Mouse (Mus musculus): ENCODE results near the gene Pcif1. TPM values are rescaled to one million over a fixed set of nuclear protein-coding genes. Genes with fewer than 3 reads are reported as not detected.

The Pcif1 gene
- polyA plus RNA-seq, 1 experiment from 2014 or later = 99.5 TPM

DNA sequence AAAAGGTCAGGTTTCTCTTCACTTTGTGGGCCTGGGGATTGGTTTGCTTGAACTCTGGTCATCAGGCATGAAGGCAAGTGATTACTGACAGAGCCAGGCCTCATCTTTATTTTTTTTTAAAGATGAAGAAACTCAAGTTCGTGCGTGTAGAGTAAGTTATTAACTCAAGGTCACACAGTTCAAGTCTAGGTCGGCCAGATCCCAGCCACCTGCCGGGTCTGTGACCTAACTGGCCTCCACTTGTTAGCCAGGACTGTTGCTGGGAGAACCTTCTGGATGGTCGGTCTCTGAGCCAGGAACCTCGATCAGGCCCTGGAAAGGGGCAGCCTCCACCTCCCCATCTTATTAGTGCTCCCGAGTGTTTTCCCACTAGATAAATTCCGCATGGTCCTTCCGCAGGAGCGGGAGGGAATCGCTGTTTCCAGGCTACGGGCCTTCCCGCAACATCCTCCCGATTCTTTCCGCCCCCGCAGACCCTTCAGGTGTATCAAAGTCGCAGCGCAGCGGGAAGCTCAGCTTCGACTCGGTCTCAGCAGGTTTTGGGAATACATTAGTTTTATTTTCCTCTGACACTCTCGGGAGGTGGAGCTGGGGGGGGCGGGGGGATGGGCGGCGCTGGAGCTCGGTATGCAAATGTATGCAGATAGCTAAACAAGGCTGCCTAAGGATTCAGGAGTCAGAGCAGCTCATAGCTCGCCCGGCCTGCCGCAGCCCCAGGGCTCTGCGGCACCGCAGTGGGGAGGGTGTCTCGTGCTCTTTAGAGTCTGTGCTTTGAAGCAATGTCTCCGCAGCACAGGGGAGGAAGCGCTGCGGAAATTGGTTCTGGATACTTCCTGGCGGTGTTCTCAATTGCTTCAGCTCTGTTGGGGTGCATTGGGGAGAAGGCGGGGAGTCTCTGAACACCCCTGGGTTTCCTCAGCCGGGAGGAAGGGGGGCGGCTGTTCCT lies 59.3 kb downstream of the Pcif1 start:
- Histone ChIP-seq H3K4me2 (ENCODE audit: low read length) (peak overlapping the region; percentile 67), H3K4me3 (replicated peaks; ENCODE audit: low read depth, low read length) (peak overlapping the region; percentile 32), H3K36me3 (ENCODE audit: control insufficient read depth, insufficient read depth, low read length) (no peaks in the 10 kb centered on the region), H3K9ac (replicated peaks; ENCODE audit: low read length) (peak overlapping the region; percentile 45), H3K27ac (replicated peaks; ENCODE audit: low read depth, low read length) (peak overlapping the region; percentile 81), H3K27me3 (ENCODE audit: control insufficient read depth, insufficient read depth, low read length) (0 out of 2 replicates have a peak, but pooled peaks cover 4% of the 10 kb centered on the region), H3K4me1 (ENCODE audit: control insufficient read depth, insufficient read depth, low read length) (peaks cover 18% of the 10 kb centered on the region; the same call in 1 of the 2 replicates), H3K9me3 (ENCODE audit: control insufficient read depth, low read length) (no peaks in the 10 kb centered on the region)
- WGBS = 3% methylated on average over 39 of the region's 39 CpGs
- ATAC-seq (ENCODE audit: low FRiP score, low TSS enrichment) (peak; percentile 87), DNase-seq (peak; percentile 86)

- 0 out of 2 replicates have a peak, but pooled peaks cover 4% of the 10 kb centered on the region for H3K27me3 ChIP-seq (ENCODE audit: control insufficient read depth, insufficient read depth, low read length)
- WGBS = under 1% methylated on average over 11 of the region's 11 CpGs
- DNase-seq = peak; percentile 70
These were observed 60.0 kb downstream of the Pcif1 start for GRCm38 (mm10) chr2:164939106-164939505.

DNA sequence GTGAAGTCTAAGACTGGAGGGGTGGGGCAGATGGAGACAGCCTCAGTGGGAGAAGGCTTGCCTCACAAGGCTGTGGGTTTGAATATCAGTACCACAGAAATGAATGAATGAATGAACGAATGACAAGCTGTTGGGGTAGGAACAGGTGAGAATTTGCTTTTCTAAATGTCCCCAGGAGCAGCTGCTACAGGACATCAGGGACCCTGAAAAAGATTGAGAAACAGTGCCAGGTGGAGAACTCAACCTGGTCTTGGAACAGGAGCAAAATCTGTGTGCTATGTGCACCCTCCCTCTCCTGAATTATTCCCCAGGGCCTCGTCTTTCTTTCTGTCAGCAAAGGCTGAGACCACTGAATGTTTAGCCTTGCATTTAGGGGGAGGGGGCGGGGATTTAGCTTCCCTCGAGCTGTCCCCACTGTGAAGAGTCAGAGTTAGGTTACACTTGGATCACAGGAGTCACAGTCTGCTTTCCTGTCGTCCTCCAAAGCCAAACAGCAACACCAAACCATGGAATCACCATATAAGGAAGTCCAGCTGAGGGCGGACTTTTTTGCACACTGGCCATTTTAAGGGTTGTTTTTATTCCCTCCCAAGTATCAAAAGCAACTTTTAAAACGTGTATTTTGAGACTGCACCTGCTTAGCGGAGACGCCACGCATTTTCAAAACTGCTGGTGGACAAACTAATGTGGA lies 61.2 kb downstream of the Pcif1 start, which contains the start of gene Mmp9:
Gene Mmp9 (plus strand): TSS at position 641 of the 691 bp plus-strand sequence.
- H3K36me3 ChIP-seq (ENCODE audit: control insufficient read depth, insufficient read depth, low read length) = no peaks in the 10 kb centered on the region
- H3K27ac ChIP-seq (replicated peaks; ENCODE audit: low read depth, low read length) = peak within 1 kb of the TSS; percentile 81
- H3K4me3 ChIP-seq (replicated peaks; ENCODE audit: low read depth, low read length) = no peak within 1 kb of the TSS
- peaks cover 18% of the 10 kb centered on the region; the same call in 1 of the 2 replicates for H3K4me1 ChIP-seq (ENCODE audit: control insufficient read depth, insufficient read depth, low read length)
- H3K27me3 ChIP-seq (ENCODE audit: control insufficient read depth, insufficient read depth, low read length) = 0 out of 2 replicates have a peak, but pooled peaks cover 4% of the 10 kb centered on the region
- no peaks in the 10 kb centered on the region for H3K9me3 ChIP-seq (ENCODE audit: control insufficient read depth, low read length)
- no peak within 1 kb of the TSS for H3K4me2 ChIP-seq (ENCODE audit: low read length)
- ATAC-seq (ENCODE audit: low FRiP score, low TSS enrichment) (no peak), DNase-seq (no peak)
- WGBS = 26% methylated on average over 10 of the region's 10 CpGs
- no peak within 1 kb of the TSS for H3K9ac ChIP-seq (replicated peaks; ENCODE audit: low read length)

More at GRCm38 (mm10) chr2:164939106-164939505, 60.0 kb downstream of the Pcif1 start:
- no peaks in the 10 kb centered on the region for H3K9me3 ChIP-seq (ENCODE audit: control insufficient read depth, low read length)
- H3K27ac ChIP-seq (replicated peaks; ENCODE audit: low read depth, low read length) = peak overlapping the region; percentile 81
- H3K36me3 ChIP-seq (ENCODE audit: control insufficient read depth, insufficient read depth, low read length) = no peaks in the 10 kb centered on the region
- peaks cover 18% of the 10 kb centered on the region; the same call in 1 of the 2 replicates for H3K4me1 ChIP-seq (ENCODE audit: control insufficient read depth, insufficient read depth, low read length)
- peak overlapping the region; percentile 45 for H3K9ac ChIP-seq (replicated peaks; ENCODE audit: low read length)
- peak; percentile 49; the same call in 1 of the 2 replicates for ATAC-seq (ENCODE audit: low FRiP score, low TSS enrichment)
- H3K4me3 ChIP-seq (replicated peaks; ENCODE audit: low read depth, low read length) = peak overlapping the region; percentile 32
- H3K4me2 ChIP-seq (ENCODE audit: low read length) = peak overlapping the region; percentile 67

GRCm38 (mm10) chr2:164942692-164943290 lies 63.7 kb downstream of the Pcif1 start:
- Histone ChIP-seq H3K4me2 (ENCODE audit: low read length) (no peak overlapping the region), H3K9me3 (ENCODE audit: control insufficient read depth, low read length) (no peaks in the 10 kb centered on the region), H3K9ac (replicated peaks; ENCODE audit: low read length) (no peak overlapping the region), H3K4me3 (replicated peaks; ENCODE audit: low read depth, low read length) (no peak overlapping the region), H3K27ac (replicated peaks; ENCODE audit: low read depth, low read length) (no peak overlapping the region), H3K36me3 (ENCODE audit: control insufficient read depth, insufficient read depth, low read length) (no peaks in the 10 kb centered on the region), H3K4me1 (ENCODE audit: control insufficient read depth, insufficient read depth, low read length) (peaks cover 18% of the 10 kb centered on the region; the same call in 1 of the 2 replicates), H3K27me3 (ENCODE audit: control insufficient read depth, insufficient read depth, low read length) (0 out of 2 replicates have a peak, but pooled peaks cover 9% of the 10 kb centered on the region)
- ATAC-seq (ENCODE audit: low FRiP score, low TSS enrichment) (no peak), DNase-seq (no peak)
- 13% methylated on average over 5 of the region's 5 CpGs for WGBS

Other genes starting within 250 kb of the Pcif1 start
- not detected in 2 replicates for gene Wfdc16, start 240.5 kb upstream of the Pcif1 start, polyA plus RNA-seq (2014; fragmentation: Nextera tagmentation; extraction: Ambion mirVana)
- gene Wfdc10, start 223.3 kb upstream of the Pcif1 start, polyA plus RNA-seq (2014; fragmentation: Nextera tagmentation; extraction: Ambion mirVana) = not detected in 2 replicates
- not detected in 2 replicates for gene Wfdc9, start 222.7 kb upstream of the Pcif1 start, polyA plus RNA-seq (2014; fragmentation: Nextera tagmentation; extraction: Ambion mirVana)
- not detected in 2 replicates for gene Wfdc11, start 205.2 kb upstream of the Pcif1 start, polyA plus RNA-seq (2014; fragmentation: Nextera tagmentation; extraction: Ambion mirVana)
- gene Wfdc13, start 194.2 kb upstream of the Pcif1 start, polyA plus RNA-seq (2014; fragmentation: Nextera tagmentation; extraction: Ambion mirVana) = not detected in 2 replicates
- not detected in 2 replicates for gene Spint4, start 180.8 kb upstream of the Pcif1 start, polyA plus RNA-seq (2014; fragmentation: Nextera tagmentation; extraction: Ambion mirVana)
- gene Spint5, start 164.0 kb upstream of the Pcif1 start, polyA plus RNA-seq (2014; fragmentation: Nextera tagmentation; extraction: Ambion mirVana) = not detected in 2 replicates
- 0.80 and 1.1 TPM in 2 replicates for gene Wfdc3, start 133.4 kb upstream of the Pcif1 start, polyA plus RNA-seq (2014; fragmentation: Nextera tagmentation; extraction: Ambion mirVana)
- gene Dnttip1, start 133.3 kb upstream of the Pcif1 start, polyA plus RNA-seq (2014; fragmentation: Nextera tagmentation; extraction: Ambion mirVana) = 49.1 and 55.0 TPM in 2 replicates
- 45.9 and 85.7 TPM in 2 replicates for gene Ube2c, start 109.4 kb upstream of the Pcif1 start, polyA plus RNA-seq (2014; fragmentation: Nextera tagmentation; extraction: Ambion mirVana)
- gene Tnnc2, start 99.3 kb upstream of the Pcif1 start, polyA plus RNA-seq (2014; fragmentation: Nextera tagmentation; extraction: Ambion mirVana) = not detected in 2 replicates
- gene Snx21, start 93.5 kb upstream of the Pcif1 start, polyA plus RNA-seq (2014; fragmentation: Nextera tagmentation; extraction: Ambion mirVana) = 22.1 and 34.5 TPM in 2 replicates
- 17.1 and 18.5 TPM in 2 replicates for gene Acot8, start 74.4 kb upstream of the Pcif1 start, polyA plus RNA-seq (2014; fragmentation: Nextera tagmentation; extraction: Ambion mirVana)
- 14.7 and 15.6 TPM in 2 replicates for gene Zswim3, start 74.2 kb upstream of the Pcif1 start, polyA plus RNA-seq (2014; fragmentation: Nextera tagmentation; extraction: Ambion mirVana)
- 27.8 and 30.5 TPM in 2 replicates for gene Zswim1, start 56.6 kb upstream of the Pcif1 start, polyA plus RNA-seq (2014; fragmentation: Nextera tagmentation; extraction: Ambion mirVana)
- gene Spata25, start 50.8 kb upstream of the Pcif1 start, polyA plus RNA-seq (2014; fragmentation: Nextera tagmentation; extraction: Ambion mirVana) = 0.29 TPM in 1 of 2 replicates, not detected in the other
- 77.1 and 88.2 TPM in 2 replicates for gene Ctsa, start 46.4 kb upstream of the Pcif1 start, polyA plus RNA-seq (2014; fragmentation: Nextera tagmentation; extraction: Ambion mirVana)
- gene Neurl2, start 45.8 kb upstream of the Pcif1 start, polyA plus RNA-seq (2014; fragmentation: Nextera tagmentation; extraction: Ambion mirVana) = 5.1 and 6.9 TPM in 2 replicates
- 29.8 and 91.1 TPM in 2 replicates for gene Pltp, start 21.6 kb upstream of the Pcif1 start, polyA plus RNA-seq (2014; fragmentation: Nextera tagmentation; extraction: Ambion mirVana)
- 13.9 and 15.5 TPM in 2 replicates for gene Zfp335, start 32.5 kb downstream of the Pcif1 start, polyA plus RNA-seq (2014; fragmentation: Nextera tagmentation; extraction: Ambion mirVana)
- 29.7 and 29.9 TPM in 2 replicates for gene Mmp9, start 61.5 kb downstream of the Pcif1 start, polyA plus RNA-seq (2014; fragmentation: Nextera tagmentation; extraction: Ambion mirVana)
- gene Slc12a5, start 81.5 kb downstream of the Pcif1 start, polyA plus RNA-seq (2014; fragmentation: Nextera tagmentation; extraction: Ambion mirVana) = 53.8 and 63.0 TPM in 2 replicates
- 76.6 and 105 TPM in 2 replicates for gene Ncoa5, start 155.6 kb downstream of the Pcif1 start, polyA plus RNA-seq (2014; fragmentation: Nextera tagmentation; extraction: Ambion mirVana)
- gene Cd40, start 176.3 kb downstream of the Pcif1 start, polyA plus RNA-seq (2014; fragmentation: Nextera tagmentation; extraction: Ambion mirVana) = 5.1 and 7.3 TPM in 2 replicates
- gene 1700025C18Rik, start 211.4 kb downstream of the Pcif1 start, polyA plus RNA-seq (2014; fragmentation: Nextera tagmentation; extraction: Ambion mirVana) = not detected in 2 replicates

Data from midbrain, embryonic 14.5 days (tissue).